10 mouse cellular contexts compared by ENCODE assay signal in genomic region chr19:35125278-35125677, GRCm38 (mm10).
DNase-seq lines count a peak whose midpoint lies in the region; ATAC-seq and TF ChIP-seq lines count a peak whose summit lies in the region.
"Had no signal": no experiment of that assay in that cellular context is flagged by ENCODE, and none has a peak within 500 bp of the region (broad histone marks: within the 10 kb centered on the region; RNA-seq: fewer than 3 reads in every experiment).

No protein-coding gene starts in this region.

- H3K27me3 ChIP-seq in hindbrain, embryonic 13.5 days, result no peaks in the 10 kb centered on the region
- no peaks in the 10 kb centered on the region for H3K27me3 ChIP-seq in hindbrain, embryonic 16.5 days (replicated peaks; ENCODE audit: control insufficient read depth, insufficient read depth, low read length)
- H3K27me3 ChIP-seq in Patski, result peaks cover 42% of the 10 kb centered on the region
- H3K27me3 ChIP-seq: liver, embryonic 15.5 days had no signal

- no peaks in the 10 kb centered on the region for H3K36me3 ChIP-seq in hindbrain, embryonic 13.5 days
- no peaks in the 10 kb centered on the region for H3K36me3 ChIP-seq in hindbrain, embryonic 16.5 days (ENCODE audit: control insufficient read depth, insufficient read depth, low read length)
- H3K36me3 ChIP-seq: liver, embryonic 15.5 days had no signal

- in situ Hi-C loops in Patski (cut with MboI; ENCODE audit: low pct_unique_long_range_greater_than_20kb), result loop anchor here (5.0 kb wide), 1 partner anchor 952 kb away; no protein-coding TSS in a partner anchor

- WGBS in hindbrain, embryonic 13.5 days, result 27% methylated on average over 4 of the region's 4 CpGs
- WGBS in hindbrain, embryonic 16.5 days, result 17% methylated on average over 4 of the region's 4 CpGs

- POLR2A ChIA-PET in Patski (lab: Charles Lee), result no interaction called here

- no peaks in the 10 kb centered on the region for H3K9me3 ChIP-seq in hindbrain, embryonic 13.5 days
- no peaks in the 10 kb centered on the region for H3K9me3 ChIP-seq in hindbrain, embryonic 16.5 days (ENCODE audit: control insufficient read depth, low read length)
- H3K9me3 ChIP-seq: liver, embryonic 15.5 days had no signal

- ATAC-seq in hindbrain, embryonic 13.5 days (ENCODE audit: low FRiP score), result peak; percentile 59
- no peak for ATAC-seq in hindbrain, embryonic 16.5 days
- ATAC-seq in Patski, result no peak

- TF ChIP-seq CTCF in Patski (IDR thresholded peaks at IDR 0.05), result peak; percentile 52

- CTCF ChIA-PET in Patski (lab: Charles Lee), result interaction anchor here (0.9 to 1.6 kb wide), 5 partner anchors 17 to 941 kb away, joined by 3 read pairs; no protein-coding TSS in a partner anchor

- H3K4me3 ChIP-seq in hindbrain, embryonic 13.5 days, result no peak overlapping the region
- H3K4me3 ChIP-seq in hindbrain, embryonic 16.5 days (ENCODE audit: low read length), result no peak overlapping the region
- H3K4me3 ChIP-seq: liver, embryonic 15.5 days had no signal

- peak; percentile 31 for DNase-seq in A20 (ENCODE audit: low read depth, low spot score)
- DNase-seq in Patski (ENCODE audit: low read depth, low spot score), result no peak
- DNase-seq in induced T-regulatory cell, adult 2 months (ENCODE audit: low read depth), result peak; percentile 53
- DNase-seq in natural killer cell, adult 2 months (ENCODE audit: low spot score in 2 of 2), result no peak
- DNase-seq in left cerebral cortex, postnatal 36 days (ENCODE audit: low spot score in 2 of 2), result no peak
- no peak for DNase-seq in gastrocnemius, adult 8-10 months (ENCODE audit: low spot score in 2 of 2)
- DNase-seq: thymus, postnatal 4 days had no signal

- no peak overlapping the region for H3K27ac ChIP-seq in hindbrain, embryonic 13.5 days
- H3K27ac ChIP-seq in hindbrain, embryonic 16.5 days (ENCODE audit: low read depth, low read length), result no peak overlapping the region
- H3K27ac ChIP-seq: liver, embryonic 15.5 days had no signal

- H3K4me2 ChIP-seq in hindbrain, embryonic 13.5 days, result no peak overlapping the region
- no peak overlapping the region for H3K4me2 ChIP-seq in hindbrain, embryonic 16.5 days (ENCODE audit: low read length)
- H3K4me2 ChIP-seq: liver, embryonic 15.5 days had no signal

- H3K4me1 ChIP-seq in hindbrain, embryonic 13.5 days (replicated peaks), result no peaks in the 10 kb centered on the region
- H3K4me1 ChIP-seq in hindbrain, embryonic 16.5 days (ENCODE audit: control insufficient read depth, insufficient read depth, low read depth, low read length), result no peaks in the 10 kb centered on the region
- H3K4me1 ChIP-seq: liver, embryonic 15.5 days had no signal

- intact Hi-C loops in left cerebral cortex, postnatal 36 days (cut with DNase I), result loop anchor here (5.0 to 10.0 kb wide), 2 partner anchors 130 to 937 kb away; no protein-coding TSS in a partner anchor

- H3K9ac ChIP-seq in hindbrain, embryonic 13.5 days, result no peak overlapping the region
- no peak overlapping the region for H3K9ac ChIP-seq in hindbrain, embryonic 16.5 days (ENCODE audit: low read depth, low read length)
- H3K9ac ChIP-seq: liver, embryonic 15.5 days had no signal

Comparison
In these comparisons a context has a peak if more than half of its experiments do, and no peak if none do; other contexts are left out.
1. DNase-seq: peak in A20 (single experiment) and induced T-regulatory cell, adult 2 months (single experiment); none in Patski (single experiment), natural killer cell, adult 2 months (0 of 2), left cerebral cortex, postnatal 36 days (0 of 2) and gastrocnemius, adult 8-10 months (0 of 2).